Mouse (Mus musculus) olfactory bulb, adult 2 months (tissue): ENCODE data around the gene Lsamp.

Source experiments
- CTCF ChIP-seq: fragments of 200-500 bp; IDR thresholded peaks from 2 replicates; pipeline ENCODE4 v1.5.1; 2012; ENCODE audit warnings: low read depth, mild to moderate bottlenecking, low read length, moderate library complexity; ENCODE audit not compliant: insufficient read depth
- POLR2A ChIP-seq: fragments of 200-500 bp; IDR thresholded peaks from 2 replicates; pipeline ENCODE4 v1.6.1; 2012; ENCODE audit warnings: mild to moderate bottlenecking, low read depth, low read length, moderate library complexity; ENCODE audit not compliant: insufficient read depth

GRCm38 (mm10) chr16:40022611-40023010, 38.5 kb downstream of the Lsamp start:
- TF ChIP-seq POLR2A (no peak), CTCF (no peak)
